Mouse (Mus musculus) hindbrain, postnatal 0 days (tissue): ENCODE results near the gene Gli3. TPM values are rescaled to one million over a fixed set of nuclear protein-coding genes. Genes with fewer than 3 reads are reported as not detected.
A peak's percentile ranks its signal among the peaks of the same experiment; 100 is the strongest.

Experiments used
- ATAC-seq: fragments of 200-750 bp; cut with Nextera tagmentation; 2 replicates; pipeline ENCODE4 v1.8.0; 2017; ENCODE audit warnings: mild to moderate bottlenecking, moderate TSS enrichment, moderate library complexity
- DNase-seq: peaks from one replicate; pipeline ENCODE4 v3.0.0-alpha.2; 2015; ENCODE audit warnings: low spot score
- H3K27ac ChIP-seq: fragments of 300-500 bp; sonication (generic); 2 replicates; pipeline ENCODE4 v1.5.1; 2014; ENCODE audit warnings: mild to moderate bottlenecking
- H3K27me3 ChIP-seq: fragments of 300-500 bp; sonication (generic); 2 replicates; pipeline ENCODE4 v1.6.1; 2014; ENCODE audit warnings: low read length, mixed read lengths; ENCODE audit not compliant: insufficient read depth
- H3K36me3 ChIP-seq: fragments of 300-500 bp; sonication (generic); 2 replicates; pipeline ENCODE4 v1.6.1; 2014; ENCODE audit warnings: low read length, mixed read lengths; ENCODE audit not compliant: insufficient read depth
- H3K4me1 ChIP-seq: fragments of 300-500 bp; sonication (generic); 2 replicates; pipeline ENCODE4 v1.6.1; 2014; ENCODE audit warnings: antibody characterized with exemption, low read length, mixed read lengths; ENCODE audit not compliant: insufficient read depth
- H3K4me2 ChIP-seq: fragments of 300-500 bp; sonication (generic); 2 replicates; pipeline ENCODE4 v1.6.1; 2014; ENCODE audit warnings: low read depth, mild to moderate bottlenecking, low read length, moderate library complexity, mixed read lengths
- H3K4me3 ChIP-seq: fragments of 300-500 bp; sonication (generic); 2 replicates; pipeline ENCODE4 v1.5.1; 2014; ENCODE audit warnings: low read length
- H3K9ac ChIP-seq: fragments of 300-500 bp; sonication (generic); replicated peaks from 2 replicates; pipeline ENCODE4 v1.6.1; 2014; ENCODE audit warnings: mild to moderate bottlenecking, low read length, moderate library complexity, mixed read lengths
- H3K9me3 ChIP-seq: fragments of 300-500 bp; sonication (generic); 2 replicates; pipeline ENCODE4 v1.6.1; 2016; ENCODE audit warnings: low read length, mixed read lengths
- CTCF ChIP-seq: IDR thresholded peaks from 2 replicates; pipeline ENCODE4 v1.5.1; 2016; ENCODE audit warnings: antibody characterized with exemption, control low read depth, low read depth
- whole genome bisulfite sequencing: fragments of 180-500 bp; shearing (Covaris S2); extraction: QIAGEN DNeasy Blood & Tissue Kit; methylation state at CpG from one replicate; pipeline ENCODE4 v1.1.7; 2014; 5-methylcytosine and 5-hydroxymethylcytosine counted together
- polyA plus RNA-seq: library from polyadenylated mRNA; unstranded; fragments of >200 nt; fragmentation: Nextera tagmentation; extraction: Ambion mirVana; gene quantifications from 2 replicates; pipeline ENCODE4 v1.2.1, GENCODE M21; 2015
- total RNA-seq: library from RNA; depleted of rRNA; stranded (reverse); fragments of >200 nt; gene quantifications from 2 replicates; pipeline ENCODE4 v1.2.3, GENCODE M21; 2014

The Gli3 gene
- total and polyA plus RNA-seq, 2 experiments from 2014 or later, result 3.7 to 7.3 TPM

DNA sequence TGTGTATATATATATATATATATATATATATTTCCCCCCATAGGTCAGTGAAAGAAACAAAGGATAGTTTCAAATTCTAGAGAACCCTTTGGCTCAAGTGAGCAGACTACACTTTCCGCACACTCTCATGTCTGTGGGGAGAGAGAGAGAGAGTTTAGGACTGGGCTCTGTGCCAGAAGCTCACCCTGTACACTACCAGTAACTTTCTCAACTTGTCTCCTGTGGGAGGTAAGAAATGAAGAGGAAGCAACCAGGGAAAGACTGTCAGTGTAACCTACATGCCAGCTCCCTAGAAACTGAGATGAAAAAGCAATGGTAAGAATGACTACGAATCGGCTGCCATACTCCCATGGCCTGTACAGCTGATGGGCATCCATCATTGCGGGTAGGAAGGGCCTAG, 235.2 kb downstream of the Gli3 start:
- WGBS, result 86% methylated on average over 4 of the region's 4 CpGs
- ATAC-seq (no peak), DNase-seq (no peak)
- Histone ChIP-seq H3K4me2 (no peak overlapping the region), H3K9me3 (no peaks in the 10 kb centered on the region), H3K36me3 (no peaks in the 10 kb centered on the region), H3K4me3 (no peak overlapping the region), H3K4me1 (no peaks in the 10 kb centered on the region), H3K9ac (no peak overlapping the region), H3K27ac (no peak overlapping the region), H3K27me3 (no peaks in the 10 kb centered on the region)
- no peak for TF ChIP-seq CTCF

DNA sequence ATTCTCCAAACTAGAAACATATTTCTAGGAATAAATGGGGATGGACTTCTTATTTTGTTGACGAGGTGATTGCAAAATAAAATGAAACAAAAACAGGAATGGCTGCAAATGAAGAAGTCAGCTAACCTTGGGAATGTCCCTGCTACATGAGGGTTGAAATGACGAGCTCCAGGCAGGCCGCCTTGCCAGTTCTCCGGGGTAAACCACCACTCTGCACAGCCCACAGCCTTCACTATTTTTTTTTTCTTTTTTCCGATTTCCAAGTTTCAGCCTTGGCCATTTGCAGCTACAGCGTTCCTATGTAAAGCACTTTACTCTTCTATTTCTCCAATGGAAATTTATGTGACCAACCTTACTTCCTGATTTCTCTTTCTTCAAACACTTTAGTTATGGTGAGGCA, 236.1 kb downstream of the Gli3 start:
- TF ChIP-seq CTCF, result no peak
- Histone ChIP-seq H3K27ac (no peak overlapping the region), H3K9me3 (no peaks in the 10 kb centered on the region), H3K4me1 (no peaks in the 10 kb centered on the region), H3K9ac (no peak overlapping the region), H3K27me3 (no peaks in the 10 kb centered on the region), H3K36me3 (no peaks in the 10 kb centered on the region), H3K4me2 (no peak overlapping the region), H3K4me3 (no peak overlapping the region)
- ATAC-seq (no peak), DNase-seq (no peak)
- WGBS, result 95% methylated on average over 6 of the region's 6 CpGs

DNA sequence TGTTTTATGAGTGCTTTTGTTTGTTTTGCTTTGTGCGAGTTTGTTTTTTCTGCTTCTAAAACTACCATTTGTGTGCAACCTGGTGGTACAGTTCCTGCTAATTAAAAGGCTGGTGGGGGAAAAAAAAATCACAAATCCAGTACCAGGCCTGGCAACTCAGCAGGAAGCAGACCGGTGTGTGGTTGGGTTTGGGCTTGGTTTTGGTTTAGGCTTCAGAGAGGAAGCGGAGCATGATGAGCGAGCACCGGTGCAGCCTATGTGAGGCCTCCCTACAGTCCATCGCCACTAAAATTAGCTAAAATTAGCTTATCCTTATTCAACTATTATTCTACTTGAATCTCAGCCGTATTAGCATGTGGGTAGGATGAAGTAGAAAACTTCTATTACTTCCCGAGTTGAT, 241.6 kb downstream of the Gli3 start:
- H3K9ac ChIP-seq, result no peak overlapping the region
- ATAC-seq (no peak), DNase-seq (no peak)
- no peaks in the 10 kb centered on the region for H3K9me3 ChIP-seq
- TF ChIP-seq CTCF, result no peak
- H3K27ac ChIP-seq, result no peak overlapping the region
- no peak overlapping the region for H3K4me3 ChIP-seq
- H3K27me3 ChIP-seq, result no peaks in the 10 kb centered on the region
- no peaks in the 10 kb centered on the region for H3K4me1 ChIP-seq
- no peaks in the 10 kb centered on the region for H3K36me3 ChIP-seq
- no peak overlapping the region for H3K4me2 ChIP-seq
- WGBS, result 73% methylated on average over 8 of the region's 8 CpGs

DNA sequence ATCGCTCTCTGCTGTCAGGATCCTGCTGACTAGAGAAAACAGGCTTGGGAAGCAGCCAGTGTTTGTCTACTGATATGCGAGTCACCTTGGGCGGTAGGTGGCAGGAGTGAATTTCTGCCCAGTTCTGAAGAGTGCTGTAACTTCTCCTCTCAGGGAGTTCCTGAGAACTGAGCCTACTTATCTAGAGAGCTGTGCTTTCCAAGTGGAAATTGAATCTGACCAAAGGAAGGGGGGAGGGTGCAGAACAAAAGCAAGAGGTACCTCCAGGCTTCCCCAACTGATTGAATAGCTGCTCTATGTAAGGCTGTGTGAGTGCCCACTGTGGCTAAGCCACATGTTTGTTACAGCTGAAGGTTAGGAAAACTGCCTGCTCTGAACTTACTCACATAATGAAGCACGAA, 244.4 kb downstream of the Gli3 start:
- H3K9me3 ChIP-seq, result no peaks in the 10 kb centered on the region
- DNase-seq (peak; percentile 27), ATAC-seq (no peak)
- H3K4me3 ChIP-seq, result no peak overlapping the region
- no peak overlapping the region for H3K27ac ChIP-seq
- H3K36me3 ChIP-seq, result no peaks in the 10 kb centered on the region
- no peaks in the 10 kb centered on the region for H3K4me1 ChIP-seq
- H3K27me3 ChIP-seq, result no peaks in the 10 kb centered on the region
- whole genome bisulfite sequencing, result 27% methylated on average over 4 of the region's 4 CpGs
- no peak overlapping the region for H3K9ac ChIP-seq
- H3K4me2 ChIP-seq, result no peak overlapping the region
- TF ChIP-seq CTCF, result peak; percentile 27

DNA sequence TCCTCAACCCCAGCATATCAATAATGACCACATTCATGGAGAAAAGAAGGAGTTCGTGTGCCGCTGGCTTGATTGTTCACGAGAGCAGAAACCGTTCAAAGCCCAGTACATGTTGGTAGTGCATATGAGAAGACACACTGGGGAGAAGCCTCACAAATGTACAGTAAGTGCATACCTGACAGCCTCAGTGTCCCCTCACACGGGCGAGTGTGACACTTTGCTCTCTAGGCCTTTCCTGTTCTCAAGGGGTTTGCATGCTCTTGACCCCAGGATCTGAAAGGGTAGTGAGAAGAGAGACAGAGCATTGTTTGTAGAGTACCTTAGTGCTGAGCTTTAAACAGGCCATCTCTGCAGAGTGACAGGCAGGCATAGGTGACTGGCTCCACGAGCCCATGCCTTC, 250.5 kb downstream of the Gli3 start:
- Histone ChIP-seq H3K27me3 (no peaks in the 10 kb centered on the region), H3K4me3 (no peak overlapping the region), H3K4me1 (no peaks in the 10 kb centered on the region), H3K4me2 (no peak overlapping the region), H3K36me3 (no peaks in the 10 kb centered on the region), H3K9ac (no peak overlapping the region), H3K9me3 (no peaks in the 10 kb centered on the region), H3K27ac (no peak overlapping the region)
- 85% methylated on average over 7 of the region's 7 CpGs for WGBS
- DNase-seq, result no peak
- ATAC-seq, result no peak
- no peak for TF ChIP-seq CTCF

DNA sequence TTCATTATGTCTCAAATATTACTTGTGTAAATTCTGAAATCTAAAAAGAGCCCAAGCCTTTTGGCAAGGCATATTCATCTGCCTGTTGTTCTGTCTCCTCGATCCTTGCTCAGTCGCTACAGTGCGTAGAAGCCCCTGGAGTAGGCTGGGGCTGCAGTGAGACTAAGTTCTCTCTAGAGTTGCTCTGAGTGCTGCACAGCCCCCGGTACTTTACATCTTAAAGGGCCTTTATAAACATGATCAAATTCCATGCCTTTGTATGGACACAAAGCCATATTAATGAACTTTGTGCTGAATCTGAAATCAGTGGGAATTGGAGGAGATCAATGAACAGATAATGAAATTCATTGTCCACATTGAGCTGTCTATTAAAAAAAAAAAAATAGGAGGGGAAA, 251.3 kb downstream of the Gli3 start:
- Histone ChIP-seq H3K9ac (no peak overlapping the region), H3K4me1 (no peaks in the 10 kb centered on the region), H3K27ac (no peak overlapping the region), H3K4me3 (no peak overlapping the region), H3K36me3 (no peaks in the 10 kb centered on the region), H3K9me3 (no peaks in the 10 kb centered on the region), H3K27me3 (no peaks in the 10 kb centered on the region), H3K4me2 (no peak overlapping the region)
- TF ChIP-seq CTCF, result no peak
- WGBS, result 47% methylated on average over 4 of the region's 4 CpGs
- DNase-seq (no peak), ATAC-seq (no peak)

DNA sequence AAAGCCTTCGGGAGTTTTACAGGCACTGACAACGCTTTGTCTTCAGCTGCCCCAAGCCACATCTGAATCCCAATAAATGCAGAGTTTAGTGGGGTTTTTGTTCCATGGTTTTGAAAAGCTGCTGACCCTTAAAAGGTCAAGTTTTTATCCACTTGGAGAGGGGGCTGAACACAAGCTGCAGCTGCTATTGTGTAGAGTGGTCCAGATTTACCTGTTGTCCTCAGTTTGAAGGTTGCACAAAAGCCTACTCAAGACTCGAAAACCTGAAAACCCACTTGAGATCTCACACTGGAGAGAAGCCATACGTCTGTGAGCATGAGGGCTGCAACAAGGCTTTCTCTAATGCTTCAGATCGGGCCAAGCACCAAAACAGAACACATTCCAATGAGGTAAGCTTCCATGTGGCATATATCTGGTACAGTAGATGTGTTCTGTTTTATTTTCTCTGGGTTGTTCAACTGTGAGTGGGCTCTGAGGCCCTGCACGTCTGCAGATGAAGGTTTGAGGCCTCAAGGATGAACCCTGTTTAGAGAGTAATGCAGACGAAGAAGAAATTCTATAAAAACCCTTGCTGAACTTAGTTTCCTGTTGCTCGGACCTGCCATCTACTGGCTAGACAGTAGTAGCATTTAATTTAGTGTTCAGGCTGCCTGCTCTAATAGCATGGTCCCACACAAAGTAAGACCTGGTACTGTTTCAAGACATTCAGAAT, 251.8 kb downstream of the Gli3 start:
- Histone ChIP-seq H3K4me3 (no peak overlapping the region), H3K9ac (no peak overlapping the region), H3K27me3 (no peaks in the 10 kb centered on the region), H3K36me3 (no peaks in the 10 kb centered on the region), H3K4me1 (no peaks in the 10 kb centered on the region), H3K9me3 (no peaks in the 10 kb centered on the region), H3K4me2 (no peak overlapping the region), H3K27ac (no peak overlapping the region)
- ATAC-seq (peak; percentile 87), DNase-seq (peak; percentile 80)
- peak; percentile 87 for TF ChIP-seq CTCF
- 22% methylated on average over 8 of the region's 8 CpGs for WGBS
